Mouse (Mus musculus) right cerebral cortex, postnatal 36 days (tissue): Measurements from ENCODE around the gene Gm10717.
A peak's percentile ranks its signal among the peaks of the same experiment; 100 is the strongest.
"Not testable (repeated sequence)": the region's sequence is repeated elsewhere in the genome, so short reads cannot be mapped to it uniquely, and the experiment has no call there.

ENCODE experiments used
- DNase-seq, 2 experiments: peaks; one replicate each; pipeline ENCODE4 v3.0.0; 2022; ENCODE audit warnings: low spot score in 2 of 2, mixed read lengths in 1 of 2

The Gm10717 gene

GRCm38 (mm10) chr9:3023985-3024648, 1.1 kb upstream of the Gm10717 start:
- peak; percentile 49 to 54 for DNase-seq

DNA sequence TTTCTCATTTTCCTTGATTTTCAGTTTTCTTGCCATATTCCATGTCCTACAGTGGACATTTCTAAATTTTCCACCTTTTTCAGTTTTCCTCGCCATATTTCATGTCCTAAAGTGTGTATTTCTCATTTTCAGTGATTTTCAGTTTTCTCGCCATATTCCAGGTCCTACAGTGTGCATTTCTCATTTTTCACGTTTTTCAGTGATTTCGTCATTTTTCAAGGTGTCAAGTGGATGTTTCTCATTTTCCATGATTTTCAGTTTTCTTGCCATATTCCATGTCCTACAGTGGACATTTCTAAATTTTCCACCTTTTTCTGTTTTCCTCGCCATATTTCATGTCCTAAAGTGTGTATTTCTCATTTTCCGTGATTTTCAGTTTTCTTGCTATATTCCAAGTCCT, 436 bp downstream of the Gm10717 start:
- DNase-seq, result peak; percentile 33 to 55

DNA sequence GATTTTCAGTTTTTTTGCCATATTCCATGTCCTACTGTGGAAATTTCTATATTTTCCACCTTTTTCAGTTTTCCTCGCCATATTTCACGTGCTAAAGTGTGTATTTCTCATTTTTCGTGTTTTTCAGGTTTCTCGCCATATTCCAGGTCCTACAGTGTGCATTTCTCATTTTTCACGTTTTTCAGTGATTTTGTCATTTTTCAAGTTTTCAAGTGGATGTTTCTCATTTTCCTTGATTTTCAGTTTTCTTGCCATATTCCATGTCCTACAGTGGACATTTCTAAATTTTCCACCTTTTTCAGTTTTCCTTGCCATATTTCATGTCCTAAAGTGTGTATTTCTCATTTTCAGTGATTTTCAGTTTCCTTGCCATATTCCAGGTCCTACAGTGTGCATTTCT, 919 bp downstream of the Gm10717 start:
- DNase-seq, result not testable (repeated sequence)

- not testable (repeated sequence) for DNase-seq
Observed at GRCm38 (mm10) chr9:3026741-3027140, 1.5 kb downstream of the Gm10717 start.

DNA sequence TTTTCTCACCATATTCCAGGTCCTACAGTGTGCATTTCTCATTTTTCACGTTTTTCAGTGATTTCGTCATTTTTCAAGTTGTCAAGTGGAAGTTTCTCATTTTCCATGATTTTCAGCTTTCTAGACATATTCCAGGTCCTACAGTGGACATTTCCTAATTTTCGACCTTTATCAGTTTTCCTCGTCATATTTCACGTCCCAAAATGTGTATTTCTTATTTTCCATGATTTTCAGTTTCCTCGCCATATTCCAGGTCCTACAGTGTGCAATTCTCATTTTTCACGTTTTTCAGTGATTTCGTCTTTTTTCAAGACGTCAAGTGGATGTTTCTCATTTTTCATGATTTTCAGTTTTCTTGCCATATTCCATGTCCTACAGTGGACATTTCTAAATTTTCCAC, 2.0 kb downstream of the Gm10717 start:
- not testable (repeated sequence) for DNase-seq

DNA sequence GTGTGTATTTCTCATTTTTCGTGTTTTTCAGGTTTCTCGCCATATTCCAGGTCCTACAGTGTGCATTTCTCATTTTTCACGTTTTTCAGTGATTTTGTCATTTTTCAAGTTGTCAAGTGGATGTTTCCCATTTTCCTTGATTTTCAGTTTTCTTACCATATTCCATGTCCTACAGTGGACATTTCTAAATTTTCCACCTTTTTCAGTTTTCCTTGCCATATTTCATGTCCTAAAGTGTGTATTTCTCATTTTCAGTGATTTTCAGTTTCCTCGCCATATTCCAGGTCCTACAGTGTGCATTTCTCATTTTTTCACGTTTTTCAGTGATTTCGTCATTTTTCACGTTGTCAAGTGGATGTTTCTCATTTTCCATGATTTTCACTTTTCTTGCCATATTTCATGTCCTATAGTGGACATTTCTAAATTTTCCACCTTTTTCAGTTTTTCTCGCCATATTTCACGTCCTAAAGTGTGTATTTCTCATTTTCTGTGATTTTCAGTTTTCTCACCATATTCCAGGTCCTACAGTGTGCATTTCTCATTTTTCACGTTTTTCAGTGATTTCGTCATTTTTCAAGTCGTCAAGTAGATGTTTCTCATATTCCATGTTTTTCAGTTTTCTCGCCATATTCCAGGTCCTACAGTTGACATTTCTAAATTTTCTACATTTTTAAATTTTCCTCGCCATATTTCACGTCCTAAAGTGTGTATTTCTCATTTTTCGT, 4.2 kb downstream of the Gm10717 start:
- DNase-seq, result peak in 1 of 2 experiments; percentile 1

DNA sequence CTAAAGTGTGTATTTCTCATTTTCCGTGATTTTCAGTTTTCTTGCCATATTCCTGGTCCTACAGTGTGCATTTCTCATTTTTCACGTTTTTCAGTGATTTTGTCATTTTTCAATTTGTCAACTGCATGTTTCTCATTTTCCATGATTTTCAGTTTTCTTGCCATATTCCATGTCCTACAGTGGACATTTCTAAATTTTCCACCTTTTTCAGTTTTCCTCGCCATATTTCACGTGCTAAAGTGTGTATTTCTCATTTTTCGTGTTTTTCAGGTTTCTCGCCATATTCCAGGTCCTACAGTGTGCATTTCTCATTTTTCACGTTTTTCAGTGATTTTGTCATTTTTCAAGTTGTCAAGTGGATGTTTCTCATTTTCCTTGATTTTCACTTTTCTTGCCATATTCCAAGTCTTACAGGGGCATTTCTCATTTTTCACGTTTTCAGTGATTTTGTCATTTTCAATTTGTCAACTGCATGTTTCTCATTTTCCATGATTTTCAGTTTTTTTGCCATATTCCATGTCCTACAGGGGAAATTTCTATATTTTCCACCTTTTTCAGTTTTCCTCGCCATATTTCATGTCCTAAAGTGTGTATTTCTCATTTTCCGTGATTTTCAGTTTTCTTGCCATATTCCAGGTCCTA, 5.6 kb downstream of the Gm10717 start:
- not testable (repeated sequence) for DNase-seq

DNA sequence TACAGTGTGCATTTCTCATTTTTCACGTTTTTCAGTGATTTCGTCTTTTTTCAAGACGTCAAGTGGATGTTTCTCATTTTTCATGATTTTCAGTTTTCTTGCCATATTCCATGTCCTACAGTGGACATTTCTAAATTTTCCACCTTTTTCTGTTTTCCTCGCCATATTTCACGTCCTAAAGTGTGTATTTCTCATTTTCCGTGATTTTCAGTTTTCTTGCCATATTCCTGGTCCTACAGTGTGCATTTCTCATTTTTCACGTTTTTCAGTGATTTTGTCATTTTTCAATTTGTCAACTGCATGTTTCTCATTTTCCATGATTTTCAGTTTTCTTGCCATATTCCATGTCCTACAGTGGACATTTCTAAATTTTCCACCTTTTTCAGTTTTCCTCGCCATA, 9.1 kb downstream of the Gm10717 start, which contains the start of gene Gm17535:
Gene Gm17535, plus strand, starts transcription at position 301 of the 400 bp plus-strand sequence.
- not testable (repeated sequence) for DNase-seq

DNA sequence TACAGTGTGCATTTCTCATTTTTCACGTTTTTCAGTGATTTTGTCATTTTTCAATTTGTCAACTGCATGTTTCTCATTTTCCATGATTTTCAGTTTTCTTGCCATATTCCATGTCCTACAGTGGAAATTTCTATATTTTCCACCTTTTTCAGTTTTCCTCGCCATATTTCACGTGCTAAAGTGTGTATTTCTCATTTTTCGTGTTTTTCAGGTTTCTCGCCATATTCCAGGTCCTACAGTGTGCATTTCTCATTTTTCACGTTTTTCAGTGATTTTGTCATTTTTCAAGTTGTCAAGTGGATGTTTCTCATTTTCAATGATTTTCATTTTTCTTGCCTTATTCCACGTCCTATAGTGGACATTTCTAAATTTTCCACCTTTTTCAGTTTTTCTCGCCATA, 11.4 kb downstream of the Gm10717 start, which contains the start of gene Gm10715:
Gene Gm10715, plus strand, starts transcription at position 301 of the 400 bp plus-strand sequence.
- not testable (repeated sequence) for DNase-seq

DNA sequence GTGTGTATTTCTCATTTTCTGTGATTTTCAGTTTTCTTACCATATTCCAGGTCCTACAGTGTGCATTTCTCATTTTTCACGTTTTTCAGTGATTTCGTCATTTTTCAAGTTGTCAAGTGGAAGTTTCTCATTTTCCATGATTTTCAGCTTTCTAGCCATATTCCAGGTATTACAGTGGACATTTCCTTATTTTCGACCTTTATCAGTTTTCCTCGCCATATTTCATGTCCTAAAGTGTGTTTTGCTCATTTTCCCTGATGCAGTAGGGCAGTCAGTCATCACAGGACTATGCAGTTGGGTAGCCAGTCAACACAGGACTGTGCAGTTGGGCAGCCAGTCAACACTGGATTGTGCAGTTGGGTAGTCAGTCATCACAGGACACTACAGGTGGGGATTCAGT, 12.9 kb downstream of the Gm10717 start:
- DNase-seq, result not testable (repeated sequence)
